Mouse (Mus musculus) heart, adult 2 months (tissue): ENCODE results near the gene Foxp4. TPM values are rescaled to one million over a fixed set of nuclear protein-coding genes. Genes with fewer than 3 reads are reported as not detected.
A peak's percentile ranks its signal among the peaks of the same experiment; 100 is the strongest.

Experiments
- DNase-seq, 2 experiments: peaks; one replicate each; pipeline ENCODE4 v3.0.0; 2021
- H3K27ac ChIP-seq: fragments of 200-600 bp; 2 replicates; pipeline ENCODE4 v1.8.1; 2022
- H3K27me3 ChIP-seq: fragments of 200-500 bp; 2 replicates; pipeline ENCODE4 v1.6.1; 2012; ENCODE audit warnings: mild to moderate bottlenecking, low read length, inconsistent platforms, mixed read lengths; ENCODE audit not compliant: control insufficient read depth, insufficient read depth
- H3K36me3 ChIP-seq: fragments of 200-500 bp; 2 replicates; pipeline ENCODE4 v1.6.1; 2012; ENCODE audit warnings: low read length, inconsistent platforms; ENCODE audit not compliant: control insufficient read depth, insufficient read depth
- H3K4me1 ChIP-seq: fragments of 200-500 bp; 2 replicates; pipeline ENCODE4 v1.6.1; 2011; ENCODE audit warnings: low read length; ENCODE audit not compliant: control insufficient read depth, insufficient read depth
- H3K4me3 ChIP-seq: fragments of 200-600 bp; 2 replicates; pipeline ENCODE4 v1.8.1; 2022
- H3K79me2 ChIP-seq: fragments of 200-500 bp; replicated peaks from 2 replicates; pipeline ENCODE4 v1.6.1; 2012; ENCODE audit warnings: mild to moderate bottlenecking, inconsistent platforms, low read length, moderate library complexity, mixed read lengths; ENCODE audit not compliant: control insufficient read depth, insufficient read depth
- H3K9ac ChIP-seq: fragments of 200-500 bp; 2 replicates; pipeline ENCODE4 v1.6.1; 2012; ENCODE audit warnings: low read depth, mild to moderate bottlenecking, control low read depth, inconsistent platforms, low read length, mixed read lengths
- CTCF ChIP-seq: fragments of 200-600 bp; IDR thresholded peaks from 2 replicates; pipeline ENCODE4 v1.8.1; 2022; ENCODE audit warnings: antibody characterized with exemption, mild to moderate bottlenecking, moderate library complexity
- EP300 ChIP-seq: fragments of 200-500 bp; IDR thresholded peaks from 2 replicates; pipeline ENCODE4 v1.6.1; 2011; ENCODE audit warnings: low read depth, low read length, control low read depth; ENCODE audit not compliant: insufficient read depth
- POLR2A ChIP-seq: fragments of 200-500 bp; IDR thresholded peaks from 2 replicates; pipeline ENCODE4 v1.6.1; 2011; ENCODE audit warnings: mild to moderate bottlenecking, low read depth, low read length, control low read depth; ENCODE audit not compliant: insufficient read depth
- WGBS: fragments of 180-500 bp; shearing (Covaris S2); methylation state at CpG from one replicate; pipeline ENCODE4 v1.1.7; 2018; 5-methylcytosine and 5-hydroxymethylcytosine counted together
- intact Hi-C: fragments of 180-260 bp; cut with DNase I; formaldehyde crosslinking; loops from one replicate; pipeline ENCODE4 v1.15.1; 2025
- polyA plus RNA-seq: library from polyadenylated mRNA; depleted of rRNA; stranded (reverse); fragments of >200 nt; gene quantifications from 2 replicates; pipeline ENCODE4 v1.2.3, GENCODE M21; 2012
- total RNA-seq, 2 experiments: library from RNA; stranded (reverse); gene quantifications; 2 replicates each; pipeline ENCODE4 v1.2.3; 2021

Gene Foxp4
- total and polyA plus RNA-seq, 3 experiments: 10.0 to 13.7 (median 11.7) TPM

DNA sequence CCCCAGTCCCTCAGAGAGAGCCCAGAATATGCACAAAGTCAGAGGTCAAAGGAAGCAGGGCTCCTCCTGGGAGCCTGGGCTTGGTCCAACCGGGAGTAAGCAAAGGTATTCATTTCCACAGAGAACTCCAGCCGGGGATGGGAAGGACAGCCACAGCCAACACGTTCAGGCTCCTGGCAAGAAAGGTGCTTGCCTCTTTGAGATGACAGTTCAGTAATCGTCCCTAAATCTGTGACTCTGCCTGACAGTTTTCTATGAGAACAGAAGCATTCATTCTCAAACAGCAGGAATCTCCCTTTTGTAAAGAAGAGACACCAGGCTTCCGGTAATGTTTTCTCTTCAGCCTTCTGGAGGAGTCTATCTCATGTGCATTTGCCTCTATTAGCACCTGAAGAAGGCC, 4.6 kb downstream of the Foxp4 start:
- no peak overlapping the region for H3K27ac ChIP-seq
- no peaks in the 10 kb centered on the region; the same call in 1 of the 2 replicates for H3K79me2 ChIP-seq
- no peak overlapping the region for H3K9ac ChIP-seq
- TF ChIP-seq CTCF (no peak), EP300 (no peak), POLR2A (no peak)
- H3K4me1 ChIP-seq: peaks cover 2% of the 10 kb centered on the region
- H3K27me3 ChIP-seq: no peaks in the 10 kb centered on the region; the same call in 1 of the 2 replicates
- H3K4me3 ChIP-seq: no peak overlapping the region
- no peaks in the 10 kb centered on the region for H3K36me3 ChIP-seq
- WGBS: 55% methylated on average over 5 of the region's 5 CpGs
- intact Hi-C loops: no loop called here
- no peak for DNase-seq

- H3K27ac ChIP-seq: no peak overlapping the region
- peaks cover 2% of the 10 kb centered on the region for H3K4me1 ChIP-seq
- no peak for TF ChIP-seq CTCF
- no peak for TF ChIP-seq POLR2A
- no peak for TF ChIP-seq EP300
- no peak overlapping the region for H3K9ac ChIP-seq
- H3K27me3 ChIP-seq: no peaks in the 10 kb centered on the region; the same call in 1 of the 2 replicates
- no peaks in the 10 kb centered on the region for H3K36me3 ChIP-seq
- 91% methylated on average over 5 of the region's 5 CpGs for WGBS
- H3K4me3 ChIP-seq: no peak overlapping the region
- intact Hi-C loops: no loop called here
- no peaks in the 10 kb centered on the region; the same call in 1 of the 2 replicates for H3K79me2 ChIP-seq
- no peak for DNase-seq
These were observed 6.5 kb downstream of the Foxp4 start for GRCm38 (mm10) chr17:47917907-47918306.

DNA sequence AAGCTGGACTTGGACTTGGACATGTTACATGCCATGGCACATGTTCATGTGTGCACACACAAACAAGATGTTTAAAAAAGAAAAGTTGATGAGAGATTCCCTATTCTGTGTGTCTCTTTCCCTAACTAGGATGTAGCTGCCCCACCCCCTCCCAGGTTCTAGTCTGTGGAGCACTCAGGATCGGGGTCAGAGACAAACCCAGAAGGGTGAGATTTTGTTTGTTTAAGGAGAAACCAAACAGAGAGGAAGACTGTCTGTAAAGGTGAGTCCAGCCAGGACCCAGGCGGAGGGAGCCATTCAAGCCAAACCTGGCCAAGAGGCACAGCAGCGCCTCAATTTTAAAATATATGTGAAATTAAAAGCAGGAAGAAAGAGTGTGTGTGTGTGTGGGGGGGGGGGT, 7.2 kb downstream of the Foxp4 start:
- Histone ChIP-seq H3K9ac (no peak overlapping the region), H3K79me2 (no peaks in the 10 kb centered on the region; the same call in 1 of the 2 replicates), H3K27ac (no peak overlapping the region), H3K27me3 (no peaks in the 10 kb centered on the region; the same call in 1 of the 2 replicates), H3K4me3 (no peak overlapping the region), H3K36me3 (no peaks in the 10 kb centered on the region), H3K4me1 (peaks cover 2% of the 10 kb centered on the region)
- no peak for DNase-seq
- 90% methylated on average over 3 of the region's 3 CpGs for WGBS
- TF ChIP-seq EP300 (no peak), CTCF (no peak), POLR2A (no peak)
- intact Hi-C loops: no loop called here

GRCm38 (mm10) chr17:47914676-47915219, 9.7 kb downstream of the Foxp4 start:
- TF ChIP-seq EP300 (no peak), POLR2A (no peak), CTCF (no peak)
- 90% methylated on average over 9 of the region's 9 CpGs for WGBS
- H3K4me1 ChIP-seq: no peaks in the 10 kb centered on the region

DNA sequence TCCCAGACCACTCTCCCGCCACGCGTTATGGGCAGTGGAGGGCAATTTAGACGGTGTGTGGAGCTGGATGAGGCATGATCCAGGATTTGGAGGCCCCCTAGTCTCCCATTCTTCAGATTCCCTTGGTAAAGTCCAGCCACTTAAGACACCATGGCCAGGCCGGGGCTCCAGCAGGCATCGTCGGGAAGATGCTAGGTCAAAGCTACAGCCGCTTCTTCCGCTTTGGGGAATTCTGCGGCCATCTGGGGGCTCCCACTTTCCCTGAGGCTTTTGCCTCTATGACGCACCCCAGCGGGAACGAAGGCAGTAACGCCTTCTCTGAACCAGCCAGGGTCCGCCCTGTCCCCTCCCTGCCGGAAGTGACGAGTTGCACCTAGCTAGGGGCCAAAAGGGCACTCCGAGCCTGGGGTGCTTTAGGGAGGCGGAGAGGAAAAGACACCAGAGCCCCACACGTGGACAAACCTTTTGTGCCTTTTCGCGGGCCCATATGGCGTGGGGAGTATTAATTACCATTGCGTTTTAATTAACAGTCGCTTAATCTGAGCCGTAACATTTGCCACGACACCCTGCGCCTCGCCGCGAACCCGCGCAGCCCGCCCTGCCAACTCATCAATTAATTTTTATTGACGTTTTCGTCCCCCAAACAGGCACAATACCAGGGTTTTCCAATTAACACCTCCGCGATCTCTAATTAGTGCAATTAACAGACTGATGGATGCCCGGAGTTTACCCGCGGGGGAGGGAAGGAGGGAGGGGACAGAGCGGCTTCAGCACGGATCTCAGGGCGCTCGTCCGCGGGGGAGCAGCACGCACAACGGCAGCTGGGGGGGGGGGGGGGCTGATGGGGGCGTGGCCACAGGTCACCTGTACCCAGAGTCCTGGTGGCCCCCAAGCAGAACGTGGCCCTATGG, 15.1 kb downstream of the Foxp4 start:
- Histone ChIP-seq H3K27ac (no peak overlapping the region; the same call in 1 of the 2 replicates), H3K79me2 (no peaks in the 10 kb centered on the region), H3K27me3 (no peaks in the 10 kb centered on the region), H3K9ac (0 out of 2 replicates have a peak overlapping the region, but pooled peaks have one; percentile 29), H3K4me3 (peak overlapping the region; percentile 40), H3K36me3 (no peaks in the 10 kb centered on the region), H3K4me1 (no peaks in the 10 kb centered on the region)
- peak; percentile 80 to 82 for DNase-seq
- WGBS: 27% methylated on average over 50 of the region's 51 CpGs
- TF ChIP-seq EP300 (no peak), CTCF (no peak), POLR2A (0 out of 2 replicates have a peak, but pooled peaks have one; percentile 13)
- intact Hi-C loops: loop anchor here (10.0 kb wide), 1 partner anchor 185 kb away; no protein-coding TSS in a partner anchor

More at GRCm38 (mm10) chr17:47914676-47915219, 9.7 kb downstream of the Foxp4 start:
- no peak for DNase-seq
- Histone ChIP-seq H3K9ac (no peak overlapping the region), H3K36me3 (no peaks in the 10 kb centered on the region), H3K27me3 (no peaks in the 10 kb centered on the region), H3K27ac (no peak overlapping the region), H3K4me3 (no peak overlapping the region), H3K79me2 (no peaks in the 10 kb centered on the region; the same call in 1 of the 2 replicates)
- intact Hi-C loops: no loop called here
